Mouse (Mus musculus): ENCODE measurements at regions not wholly inside any gene's neighbourhood (a gene's known extent, or its start where the extent isn't known, plus 50 kb on each side); places are given as distances from the start of the nearest gene placed in this dataset.

DNA sequence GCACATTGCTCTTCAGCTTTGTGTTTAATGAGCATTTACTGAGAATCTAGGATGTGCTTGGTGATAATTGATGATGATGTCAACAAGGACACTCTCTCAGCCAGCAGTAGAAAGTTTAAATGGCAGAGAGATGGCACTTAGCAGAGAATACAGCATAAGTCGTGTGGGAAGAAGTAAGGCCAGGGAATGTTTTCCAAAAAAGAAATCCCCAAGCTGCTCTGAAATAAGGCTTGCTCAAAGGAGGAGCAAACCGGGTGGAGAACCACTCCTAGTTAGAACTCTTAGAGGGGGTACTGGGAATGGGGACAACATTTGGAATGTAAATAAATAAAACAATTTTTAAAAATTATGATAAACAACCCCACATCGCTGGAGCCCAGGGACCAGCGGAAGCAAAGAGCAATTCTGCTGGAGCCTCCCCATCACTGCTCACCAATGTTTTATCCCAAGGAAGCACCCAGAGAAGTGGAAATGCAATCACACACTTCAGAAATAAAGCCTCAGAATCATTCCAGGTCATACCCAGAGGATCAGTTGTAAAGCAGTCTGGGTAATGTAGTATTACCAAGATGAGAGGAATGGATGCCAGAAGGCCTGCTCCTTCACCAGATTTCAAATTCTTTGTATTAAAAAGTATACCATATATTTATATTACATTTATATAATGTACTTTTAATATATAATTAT, 622.3 kb upstream of the Intu start:
- in situ Hi-C loops (cut with MboI, MseI): loop anchor here in 1 of 2 experiments (25.0 kb wide), 1 partner anchor 1247 kb away; no protein-coding TSS in a partner anchor

- in situ Hi-C loops (cut with MboI, MseI): loop anchor here in 1 of 2 experiments (25.0 kb wide), 1 partner anchor 1247 kb away; no protein-coding TSS in a partner anchor
Observed at GRCm38 (mm10) chr3:39909642-39910041, 621.4 kb upstream of the Intu start.

DNA sequence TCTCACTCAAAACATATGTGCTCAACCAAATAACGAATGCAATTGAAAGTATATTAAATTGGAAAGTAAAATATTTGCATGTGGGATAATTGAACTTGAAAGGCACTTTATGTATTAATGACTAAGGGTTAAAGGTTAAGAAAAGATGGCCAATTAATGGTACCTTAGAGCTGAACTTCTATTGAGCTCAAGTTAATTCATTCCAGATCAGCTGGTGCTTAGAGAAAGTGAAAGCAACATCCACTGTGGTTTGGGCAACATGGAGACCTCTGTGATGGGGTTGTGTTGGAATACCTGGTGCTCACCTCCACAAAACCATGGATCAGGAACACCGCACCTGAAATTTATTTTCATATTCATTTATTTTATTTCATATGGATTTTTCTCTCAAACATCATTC, 612.5 kb upstream of the Intu start:
- in situ Hi-C loops (cut with MboI, MseI): loop anchor here in 1 of 2 experiments (25.0 kb wide), 1 partner anchor 1256 kb away; no protein-coding TSS in a partner anchor

GRCm38 (mm10) chr3:39925436-39925835, 605.6 kb upstream of the Intu start:
- in situ Hi-C loops (cut with MboI, MseI): no loop called here

DNA sequence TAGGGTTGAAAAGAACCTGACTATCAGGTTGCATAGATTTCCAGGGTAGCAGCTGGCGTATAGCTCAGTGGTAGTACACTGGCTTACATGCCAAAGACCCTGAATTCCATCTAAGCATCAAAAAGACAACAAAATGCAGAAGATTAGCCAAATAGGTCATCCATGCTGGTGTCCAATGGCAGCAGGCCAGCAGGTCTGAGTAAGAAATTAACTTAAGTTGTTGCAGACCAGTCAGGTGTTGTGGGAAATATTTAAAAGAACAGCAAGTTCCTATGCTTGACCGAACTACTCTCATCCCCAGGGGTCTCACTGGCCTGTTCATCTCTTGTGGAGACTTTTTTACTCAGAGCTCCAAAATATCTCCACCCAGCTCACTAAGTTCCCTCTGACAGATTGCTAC, 602.7 kb upstream of the Intu start:
- in situ Hi-C loops (cut with MboI, MseI): no loop called here

DNA sequence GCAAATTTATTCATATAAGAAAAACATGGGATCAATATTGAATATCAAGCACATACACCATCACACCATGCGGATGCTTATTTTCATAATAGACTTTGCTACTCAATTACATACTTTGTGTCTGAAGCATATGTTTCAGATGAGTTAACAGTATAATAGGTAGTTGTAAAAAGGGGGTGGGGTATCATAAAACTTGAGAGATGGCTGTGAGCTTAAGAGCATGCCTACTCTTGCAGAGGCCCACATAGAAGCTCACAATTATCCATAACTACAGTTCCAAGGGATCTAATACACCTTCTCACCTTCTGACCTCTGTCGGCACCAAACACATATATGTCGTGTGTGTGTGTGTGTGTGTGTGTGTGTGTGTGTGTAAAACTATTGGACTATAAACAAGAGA, 597.7 kb upstream of the Intu start:
- in situ Hi-C loops (cut with MboI, MseI): no loop called here

DNA sequence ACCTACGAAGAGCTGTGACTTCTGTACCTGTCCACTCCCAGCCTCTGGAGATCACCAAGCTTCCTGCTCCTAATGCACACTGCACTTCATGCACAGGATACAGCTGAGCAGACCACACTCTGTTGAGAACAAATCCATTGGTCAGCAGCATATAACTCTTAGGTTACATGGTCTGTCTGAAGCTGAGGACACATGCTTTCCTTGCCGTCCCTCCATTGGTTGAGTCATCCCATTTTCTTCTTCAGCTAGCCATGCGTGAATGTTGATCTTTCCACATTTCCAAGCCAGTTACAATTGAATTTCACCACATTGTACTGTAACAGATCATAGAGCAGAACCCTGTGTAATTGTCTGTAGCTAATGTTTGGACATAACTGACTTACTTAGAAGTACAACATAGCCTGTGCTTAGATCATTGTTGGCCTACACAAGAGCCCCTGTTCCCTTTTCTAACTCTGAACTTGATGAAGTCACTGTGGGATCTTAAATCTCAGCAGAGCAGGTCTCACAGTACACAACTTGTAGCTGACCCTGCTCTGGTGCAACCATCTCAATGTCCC, 593.3 kb upstream of the Intu start:
- in situ Hi-C loops (cut with MboI, MseI): no loop called here

DNA sequence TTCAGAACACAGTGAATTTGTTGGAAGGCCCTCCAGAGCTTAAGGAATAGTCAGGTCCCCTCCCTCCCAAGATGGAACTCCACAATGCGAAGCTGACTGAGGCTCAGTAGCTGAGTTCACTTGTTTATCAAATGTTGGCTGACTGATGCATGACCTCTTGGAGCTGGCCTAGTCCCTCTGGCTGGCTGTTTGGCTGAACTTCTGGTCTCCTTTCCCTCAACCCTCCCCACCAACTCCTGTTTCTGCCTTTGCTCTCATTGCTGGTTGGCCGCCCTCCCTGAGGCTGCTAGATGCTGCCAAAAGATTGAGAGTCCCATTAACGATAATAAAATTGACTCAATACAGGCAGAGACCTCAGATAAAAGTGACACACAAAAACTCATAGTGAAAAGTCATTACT, 586.5 kb upstream of the Intu start:
- in situ Hi-C loops (cut with MboI, MseI): no loop called here

- in situ Hi-C loops (cut with MboI, MseI): loop anchor here in 1 of 2 experiments (10.0 kb wide), 1 partner anchor 1673 kb away; no protein-coding TSS in a partner anchor
Observed at GRCm38 (mm10) chr3:39952103-39952502, 579.0 kb upstream of the Intu start.

DNA sequence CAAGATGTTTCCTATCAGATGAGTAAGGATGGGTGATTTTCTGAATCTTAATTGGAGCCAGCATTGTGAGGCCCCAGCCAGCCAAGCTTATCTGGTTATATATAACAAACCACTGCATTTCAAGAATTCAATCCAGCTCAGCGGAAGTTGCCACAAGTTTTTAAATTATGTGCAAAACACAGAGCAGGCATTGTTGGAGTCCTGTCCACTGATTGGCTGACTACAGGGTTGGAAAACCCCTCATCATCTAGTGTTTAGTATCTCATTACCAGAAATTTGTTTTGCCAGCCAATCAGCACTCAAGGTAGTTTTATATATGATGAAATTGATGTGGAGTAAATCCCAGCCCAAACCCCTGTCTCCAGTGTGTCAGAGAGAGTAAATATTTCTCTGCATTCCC, 578.5 kb upstream of the Intu start:
- in situ Hi-C loops (cut with MboI, MseI): loop anchor here in 1 of 2 experiments (10.0 kb wide), 1 partner anchor 1672 kb away; no protein-coding TSS in a partner anchor

DNA sequence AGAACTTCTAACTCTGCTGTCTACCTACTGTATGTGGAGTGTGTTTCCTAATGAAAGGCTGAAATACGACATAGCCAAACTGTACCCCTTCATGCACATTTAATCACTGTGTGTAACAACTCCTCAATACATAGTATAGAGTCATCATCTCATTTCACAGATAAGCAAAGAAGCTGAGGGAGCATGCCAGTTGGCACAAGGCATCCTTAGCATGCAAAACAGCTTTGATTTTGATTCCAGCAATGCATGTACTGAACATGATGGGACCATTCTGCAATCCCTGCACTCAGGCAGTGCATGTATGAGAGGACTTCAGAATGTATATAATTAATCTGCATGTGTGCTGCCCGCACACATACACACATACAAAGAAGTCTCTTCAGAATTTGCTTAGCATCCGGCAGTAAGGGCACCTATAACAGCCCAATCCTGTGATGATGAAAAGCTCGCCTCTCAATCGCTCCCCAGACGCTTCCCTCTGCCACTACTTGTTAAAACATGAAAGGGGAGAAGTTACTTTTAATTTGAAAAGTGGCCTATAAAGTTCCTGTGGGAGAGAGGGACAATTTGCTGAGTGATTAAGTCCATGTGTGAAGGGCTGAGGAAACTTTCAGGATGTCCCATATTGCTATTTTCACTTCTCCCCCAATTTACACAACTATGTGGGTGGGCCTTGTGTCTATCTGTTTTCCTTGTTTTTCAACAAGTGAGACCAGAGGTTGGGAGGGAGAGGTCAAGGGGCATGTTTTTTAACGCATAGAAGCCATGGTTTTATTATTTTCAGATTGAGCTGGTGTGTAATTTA, 569.0 kb upstream of the Intu start:
- in situ Hi-C loops (cut with MboI, MseI): no loop called here

DNA sequence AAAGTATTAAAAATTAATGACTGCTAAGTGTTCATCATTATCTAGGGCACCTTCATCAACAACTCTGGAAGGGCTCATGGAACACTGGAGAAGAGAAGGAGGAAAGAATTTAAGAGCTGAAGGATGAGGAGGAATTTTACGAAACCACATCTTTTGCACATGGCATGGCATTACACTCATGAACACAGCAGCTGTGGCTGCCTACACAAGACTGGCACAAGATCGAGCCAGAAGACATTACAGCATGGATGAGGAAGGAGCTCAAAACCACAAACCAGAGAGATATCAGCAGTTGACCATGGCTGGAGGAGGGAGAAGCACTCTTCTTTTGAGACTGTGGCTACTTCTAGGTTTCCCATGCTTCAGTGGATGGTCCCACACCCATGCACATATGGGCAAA, 565.7 kb upstream of the Intu start:
- in situ Hi-C loops (cut with MboI, MseI): no loop called here

GRCm38 (mm10) chr3:39966390-39966789, 564.7 kb upstream of the Intu start:
- in situ Hi-C loops (cut with MboI, MseI): no loop called here

DNA sequence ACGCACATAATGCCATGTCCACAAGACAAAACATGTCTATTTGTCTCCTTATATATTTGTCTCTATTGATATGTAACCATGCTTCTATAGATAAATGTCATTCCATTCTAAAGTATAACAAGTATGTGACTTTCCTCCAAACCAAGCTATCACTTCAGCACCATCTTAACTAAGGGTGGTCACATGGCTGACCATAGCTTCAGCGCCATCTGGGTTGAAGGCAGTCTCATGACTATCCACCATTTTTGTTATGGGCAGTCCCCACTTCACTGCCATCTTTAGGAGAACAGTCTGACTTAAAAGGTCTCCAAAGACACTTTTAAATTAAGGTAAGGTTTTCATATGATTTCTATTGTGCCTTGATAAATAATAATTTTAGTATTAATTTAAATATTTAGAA, 554.1 kb upstream of the Intu start:
- in situ Hi-C loops (cut with MboI, MseI): no loop called here

- in situ Hi-C loops (cut with MboI, MseI): no loop called here
Observed at GRCm38 (mm10) chr3:39978916-39979679, 552.0 kb upstream of the Intu start.

DNA sequence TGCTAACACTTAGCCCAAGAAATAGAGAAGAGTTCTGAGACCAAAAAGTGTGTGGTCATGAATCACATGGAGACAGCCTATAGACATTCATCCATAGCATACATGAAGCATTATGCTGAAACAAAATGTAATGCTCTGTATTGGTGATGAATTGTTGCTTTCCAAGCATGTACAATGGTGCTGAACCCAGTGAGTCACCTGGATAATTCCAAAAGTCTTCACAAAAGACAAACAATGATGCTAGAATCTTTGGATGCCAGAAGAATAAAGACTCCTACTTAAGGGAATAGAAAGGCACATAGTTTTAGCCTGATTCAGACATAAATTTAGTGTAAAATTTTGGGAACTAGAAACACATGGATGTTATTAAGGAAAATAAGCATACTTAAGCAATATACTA, 548.4 kb upstream of the Intu start:
- in situ Hi-C loops (cut with MboI, MseI): no loop called here

- in situ Hi-C loops (cut with MboI, MseI): no loop called here
Observed at GRCm38 (mm10) chr3:39987710-39988109, 543.4 kb upstream of the Intu start.

DNA sequence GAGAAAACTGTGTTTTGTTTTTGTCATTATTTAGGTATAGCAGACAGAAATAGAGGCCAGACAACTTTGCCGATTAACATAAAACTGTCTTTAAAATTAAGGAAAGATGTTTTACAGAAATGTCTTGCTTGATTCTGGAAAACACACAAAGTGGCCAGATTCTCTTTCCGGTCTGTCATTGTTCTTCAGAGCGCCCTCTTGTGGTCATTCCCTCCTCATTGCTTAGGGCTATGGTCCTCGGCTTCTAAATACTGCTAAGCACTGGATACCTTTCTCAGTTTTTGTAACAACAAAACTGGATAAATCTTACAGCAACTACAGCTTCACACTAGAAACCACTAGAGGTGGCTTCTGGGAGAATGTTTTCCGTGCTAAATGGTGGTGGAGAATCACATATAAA, 532.5 kb upstream of the Intu start:
- in situ Hi-C loops (cut with MboI, MseI): no loop called here

- in situ Hi-C loops (cut with MboI, MseI): no loop called here
Observed at GRCm38 (mm10) chr3:39999846-40000245, 531.2 kb upstream of the Intu start.

- in situ Hi-C loops (cut with MboI, MseI): no loop called here
Observed at GRCm38 (mm10) chr3:40002838-40003237, 528.2 kb upstream of the Intu start.

DNA sequence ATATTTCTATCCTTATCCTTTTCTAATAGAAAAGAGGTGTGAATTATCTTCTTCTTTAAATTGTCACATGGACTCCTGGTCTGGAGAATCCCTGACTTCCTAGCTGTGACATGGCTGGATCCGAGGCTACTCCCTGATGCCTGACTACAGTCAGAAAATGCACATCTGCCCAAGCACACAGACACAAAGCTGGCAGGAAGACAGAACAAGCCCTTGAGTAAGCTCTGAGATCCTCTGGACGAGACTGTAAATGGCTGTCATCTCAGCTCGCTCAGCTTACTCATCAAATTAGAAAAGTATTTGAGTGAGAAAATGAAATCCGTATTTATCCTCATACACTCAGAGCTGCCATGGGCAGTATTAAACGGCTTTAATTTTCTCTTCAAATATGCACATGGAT, 521.0 kb upstream of the Intu start:
- in situ Hi-C loops (cut with MboI, MseI): no loop called here

GRCm38 (mm10) chr3:40021682-40022081, 509.4 kb upstream of the Intu start:
- in situ Hi-C loops (cut with MboI, MseI): no loop called here
